In genomic region chr12:108613081-108613480, GRCm38 (mm10) we compare ENCODE assay signal across 8 mouse cellular contexts. TPM values are rescaled to one million over a fixed set of nuclear protein-coding genes. Genes with fewer than 3 reads are reported as not detected.
DNase-seq lines count a peak whose midpoint lies in the region; ATAC-seq and TF ChIP-seq lines count a peak whose summit lies in the region.

No protein-coding gene starts in this region.

- peak; percentile 89 for TF ChIP-seq CTCF in gastrocnemius, adult 2 months (IDR thresholded peaks at IDR 0.05)
- peak; percentile 85 for TF ChIP-seq CTCF in lung, postnatal 0 days (IDR thresholded peaks at IDR 0.05)
- peak; percentile 84; the same call in 1 of the 2 replicates for TF ChIP-seq CTCF in small intestine, adult 2 months (IDR thresholded peaks at IDR 0.05; ENCODE audit: extremely low read depth, insufficient read length, insufficient replicate concordance, low read depth, low read length)

- WGBS in kidney, embryonic 16.5 days, result 36% methylated on average over 3 of the region's 3 CpGs
- WGBS in lung, postnatal 0 days, result 25% methylated on average over 3 of the region's 3 CpGs
- WGBS in small intestine, adult 2 months, result 17% methylated on average over 3 of the region's 3 CpGs

- intact Hi-C loops in gastrocnemius, adult 2 months (cut with DNase I), result loop anchor here (2.0 to 5.0 kb wide), 3 partner anchors 44 to 144 kb away; no protein-coding TSS in a partner anchor

- no peaks in the 10 kb centered on the region for H3K27me3 ChIP-seq in kidney, embryonic 16.5 days (ENCODE audit: insufficient read depth, low read length)
- no peaks in the 10 kb centered on the region for H3K27me3 ChIP-seq in lung, postnatal 0 days (replicated peaks; ENCODE audit: insufficient read depth, low read length)
- no peaks in the 10 kb centered on the region for H3K27me3 ChIP-seq in small intestine, adult 2 months (ENCODE audit: control insufficient read depth, insufficient read depth, low read length)

- no peaks in the 10 kb centered on the region for H3K36me3 ChIP-seq in kidney, embryonic 16.5 days (ENCODE audit: insufficient read depth, low read length)
- H3K36me3 ChIP-seq in lung, postnatal 0 days (ENCODE audit: insufficient read depth, low read length), result no peaks in the 10 kb centered on the region
- no peaks in the 10 kb centered on the region for H3K36me3 ChIP-seq in small intestine, adult 2 months (ENCODE audit: control insufficient read depth, insufficient read depth, low read length)

- DNase-seq in 3T3-L1 (ENCODE audit: low read depth, low spot score) (peak; percentile 59), ES-CJ7 (ENCODE audit: low read depth, low spot score) (peak; percentile 82)
- peak; percentile 76 for DNase-seq in gastrocnemius, adult 2 months
- peak; percentile 89 for DNase-seq in lung, postnatal 0 days (ENCODE audit: low spot score)

- no peak for TF ChIP-seq EP300 in lung, postnatal 0 days (IDR thresholded peaks at IDR 0.05)

- H3K4me3 ChIP-seq in gastrocnemius, adult 2 months, result no peak overlapping the region
- H3K4me3 ChIP-seq in kidney, embryonic 16.5 days (ENCODE audit: low read length), result no peak overlapping the region
- no peak overlapping the region for H3K4me3 ChIP-seq in lung, postnatal 0 days (ENCODE audit: low read depth, low read length)
- H3K4me3 ChIP-seq in small intestine, adult 2 months (ENCODE audit: low read depth, low read length), result no peak overlapping the region

- no peaks in the 10 kb centered on the region for H3K9me3 ChIP-seq in kidney, embryonic 16.5 days (ENCODE audit: low read length)
- no peaks in the 10 kb centered on the region for H3K9me3 ChIP-seq in lung, postnatal 0 days (ENCODE audit: low read length)

- H3K27ac ChIP-seq in gastrocnemius, adult 2 months, result 0 out of 2 replicates have a peak overlapping the region, but pooled peaks have one; percentile 24
- no peak overlapping the region for H3K27ac ChIP-seq in kidney, embryonic 16.5 days (ENCODE audit: low read length)
- H3K27ac ChIP-seq in lung, postnatal 0 days (ENCODE audit: low read length), result no peak overlapping the region
- no peak overlapping the region for H3K27ac ChIP-seq in small intestine, adult 2 months (ENCODE audit: insufficient read depth, low read depth, low read length)

- H3K4me2 ChIP-seq in kidney, embryonic 16.5 days (replicated peaks; ENCODE audit: low read depth, low read length), result no peak overlapping the region
- no peak overlapping the region for H3K4me2 ChIP-seq in lung, postnatal 0 days (replicated peaks; ENCODE audit: low read depth, low read length)

- 0 out of 2 replicates have a peak, but pooled peaks cover 8% of the 10 kb centered on the region for H3K4me1 ChIP-seq in kidney, embryonic 16.5 days (ENCODE audit: insufficient read depth, low read length)
- no peaks in the 10 kb centered on the region for H3K4me1 ChIP-seq in lung, postnatal 0 days (ENCODE audit: insufficient read depth, low read depth, low read length)
- H3K4me1 ChIP-seq in small intestine, adult 2 months (ENCODE audit: control insufficient read depth, insufficient read depth, insufficient read length, low read length), result no peaks in the 10 kb centered on the region

- H3K9ac ChIP-seq in kidney, embryonic 16.5 days (replicated peaks; ENCODE audit: low read length), result no peak overlapping the region
- H3K9ac ChIP-seq in lung, postnatal 0 days (replicated peaks; ENCODE audit: low read depth), result no peak overlapping the region

- TF ChIP-seq POLR2A in small intestine, adult 2 months (IDR thresholded peaks at IDR 0.05; ENCODE audit: low read depth, low read length), result no peak

- peak; percentile 36 for ATAC-seq in cerebellum, adult (ENCODE audit: insufficient number of reproducible peaks, low FRiP score, low TSS enrichment)
- ATAC-seq in kidney, embryonic 16.5 days (ENCODE audit: low FRiP score, low TSS enrichment), result peak; percentile 31; the same call in 1 of the 2 replicates
- peak; percentile 75 for ATAC-seq in lung, postnatal 0 days
- no peak for ATAC-seq in erythroblast, adult 5-6 weeks (replicated peaks; ENCODE audit: low FRiP score, poor library complexity, severe bottlenecking)

RNA-seq across cellular contexts. Expression of gene Evl, which starts 58.6 kb away (rescaled TPM):
- 10 to 100 TPM in 1 of 2 experiments, 1 to 10 TPM in 1; 10.0 to 17.7 TPM for total RNA-seq in gastrocnemius, adult 2 months (2021)
- 40.6 and 42.8 TPM in 2 replicates for polyA plus RNA-seq in kidney, embryonic 16.5 days (2015; fragmentation: Nextera tagmentation; extraction: Ambion mirVana)
- 43.9 and 45.5 TPM in 2 replicates for polyA plus RNA-seq in lung, postnatal 0 days (2015; fragmentation: Nextera tagmentation; extraction: Ambion mirVana)
- polyA plus RNA-seq in small intestine, adult 2 months (2012; rRNA removed), result 12.2 and 22.7 TPM in 2 replicates
- 17.1 and 34.7 TPM in 2 replicates for total RNA-seq in erythroblast, adult 5-6 weeks (2015; ENCODE audit: low replicate concordance)
- 10.3 and 23.2 TPM in 2 replicates for total RNA-seq in erythroblast, adult 5-6 weeks (2017; ENCODE audit: low replicate concordance)
